Mouse (Mus musculus) heart, embryonic 13.5 days (tissue): ENCODE measurements around the gene Kpna2. TPM values are rescaled to one million over a fixed set of nuclear protein-coding genes. Genes with fewer than 3 reads are reported as not detected.

Experiments used
- ATAC-seq: fragments of 200-750 bp; cut with Nextera tagmentation; 2 replicates; pipeline ENCODE4 v1.8.0; 2017; ENCODE audit warnings: moderate TSS enrichment; ENCODE audit not compliant: insufficient number of reproducible peaks, low FRiP score, low TSS enrichment; ENCODE audit errors: extremely low read depth
- H3K27ac ChIP-seq: fragments of 300-500 bp; sonication (generic); replicated peaks from 2 replicates; pipeline ENCODE4 v1.5.1; 2015; ENCODE audit warnings: moderate library complexity, mild to moderate bottlenecking, inconsistent platforms
- H3K27me3 ChIP-seq: fragments of 300-500 bp; sonication (generic); replicated peaks from 2 replicates; pipeline ENCODE4 v1.6.1; 2015; ENCODE audit warnings: mild to moderate bottlenecking, inconsistent platforms
- H3K36me3 ChIP-seq: fragments of 300-500 bp; sonication (generic); 2 replicates; pipeline ENCODE4 v1.6.1; 2015; ENCODE audit warnings: mild to moderate bottlenecking, inconsistent platforms
- H3K4me1 ChIP-seq: fragments of 300-500 bp; sonication (generic); 2 replicates; pipeline ENCODE4 v1.6.1; 2015; ENCODE audit warnings: inconsistent platforms
- H3K4me2 ChIP-seq: fragments of 300-500 bp; sonication (generic); 2 replicates; pipeline ENCODE4 v1.6.1; 2015; ENCODE audit warnings: inconsistent platforms, mild to moderate bottlenecking, moderate library complexity
- H3K4me3 ChIP-seq: fragments of 300-500 bp; sonication (generic); 2 replicates; pipeline ENCODE4 v1.5.1; 2015; ENCODE audit warnings: moderate library complexity, mild to moderate bottlenecking, inconsistent platforms
- H3K9ac ChIP-seq: fragments of 300-500 bp; sonication (generic); 2 replicates; pipeline ENCODE4 v1.6.1; 2015; ENCODE audit warnings: inconsistent platforms, mild to moderate bottlenecking, moderate library complexity
- H3K9me3 ChIP-seq: fragments of 300-500 bp; sonication (generic); 2 replicates; pipeline ENCODE4 v1.6.1; 2016; ENCODE audit warnings: inconsistent platforms
- WGBS: fragments of 180-500 bp; shearing (Covaris S2); methylation state at CpG from one replicate; pipeline ENCODE4 v1.1.7; 2015; ENCODE audit warnings: mixed read lengths; 5-methylcytosine and 5-hydroxymethylcytosine counted together
- polyA plus RNA-seq: library from polyadenylated mRNA; unstranded; fragments of >200 nt; fragmentation: Nextera tagmentation; extraction: Ambion mirVana; gene quantifications from 2 replicates; pipeline ENCODE4 v1.2.1, GENCODE M21; 2015

The Kpna2 gene
- polyA plus RNA-seq, 1 experiment from 2014 or later, result 281 TPM

DNA sequence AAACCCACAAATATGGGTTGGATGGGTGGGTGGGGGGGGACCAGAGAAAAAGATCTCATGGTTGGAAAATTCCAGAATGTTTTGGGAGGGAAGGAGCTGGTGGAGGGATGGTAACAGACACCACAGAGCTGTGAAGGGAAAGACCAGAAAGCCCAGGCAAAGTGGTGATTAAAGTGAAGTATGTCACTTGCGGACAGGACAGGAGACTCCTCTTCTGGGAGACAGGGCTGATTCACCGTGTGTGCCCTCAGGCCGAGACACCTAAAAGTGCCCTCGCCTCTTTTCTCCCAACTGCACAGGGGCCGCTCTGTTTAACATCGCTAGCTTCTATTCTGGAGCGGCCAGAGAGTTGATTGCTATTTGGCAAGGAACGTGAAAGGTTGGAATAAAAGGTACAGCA is 44.8 kb downstream of the Kpna2 start:
- ATAC-seq, result no peak
- Histone ChIP-seq H3K36me3 (no peaks in the 10 kb centered on the region), H3K4me1 (peaks cover 21% of the 10 kb centered on the region), H3K27me3 (no peaks in the 10 kb centered on the region), H3K27ac (no peak overlapping the region), H3K4me2 (no peak overlapping the region), H3K9me3 (0 out of 2 replicates have a peak, but pooled peaks cover 5% of the 10 kb centered on the region), H3K4me3 (no peak overlapping the region), H3K9ac (peak overlapping the region; percentile 14; the same call in 1 of the 2 replicates)
- 54% methylated on average over 8 of the region's 8 CpGs for whole genome bisulfite sequencing

DNA sequence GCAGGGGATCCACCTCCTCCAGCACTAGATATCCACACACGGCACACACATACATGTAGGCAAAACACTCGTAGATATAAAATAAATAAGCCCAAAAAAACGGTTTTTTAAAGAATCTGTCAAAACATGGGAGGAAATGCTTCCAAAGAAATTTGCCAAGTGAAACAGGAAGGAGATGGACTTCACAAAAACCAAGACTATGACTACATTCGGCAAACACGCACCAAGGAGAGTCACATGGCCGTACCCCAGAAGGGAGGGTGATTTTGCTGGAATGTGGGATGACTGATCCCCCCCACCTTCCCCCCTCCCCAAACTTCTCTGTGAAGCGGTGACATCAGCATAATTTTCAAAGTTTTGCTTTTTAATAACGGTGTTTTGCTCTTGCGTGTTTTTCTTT is 45.2 kb downstream of the Kpna2 start:
- ATAC-seq, result no peak
- H3K9ac ChIP-seq, result no peak overlapping the region
- H3K9me3 ChIP-seq, result 0 out of 2 replicates have a peak, but pooled peaks cover 5% of the 10 kb centered on the region
- H3K4me2 ChIP-seq, result no peak overlapping the region
- no peak overlapping the region for H3K27ac ChIP-seq
- no peaks in the 10 kb centered on the region for H3K36me3 ChIP-seq
- WGBS, result 73% methylated on average over 9 of the region's 9 CpGs
- no peak overlapping the region for H3K4me3 ChIP-seq
- H3K4me1 ChIP-seq, result peaks cover 21% of the 10 kb centered on the region
- H3K27me3 ChIP-seq, result no peaks in the 10 kb centered on the region

Other genes starting within 250 kb of the Kpna2 start
- 60.7 and 61.4 TPM in 2 replicates for gene Pecam1, start 248.9 kb downstream of the Kpna2 start, polyA plus RNA-seq
- gene Milr1, start 248.3 kb downstream of the Kpna2 start, polyA plus RNA-seq, result 1.5 and 1.9 TPM in 2 replicates
- gene Polg2, start 220.0 kb downstream of the Kpna2 start, polyA plus RNA-seq, result 6.1 and 6.5 TPM in 2 replicates
- 192 and 199 TPM in 2 replicates for gene Ddx5, start 210.4 kb downstream of the Kpna2 start, polyA plus RNA-seq
- 11.5 and 13.7 TPM in 2 replicates for gene Cep95, start 210.3 kb downstream of the Kpna2 start, polyA plus RNA-seq
- 9.7 and 10.2 TPM in 2 replicates for gene Smurf2, start 78.8 kb downstream of the Kpna2 start, polyA plus RNA-seq
- 1.9 and 2.0 TPM in 2 replicates for gene 1810010H24Rik, start 26.1 kb upstream of the Kpna2 start, polyA plus RNA-seq
- 17.9 and 18.3 TPM in 2 replicates for gene Bptf, start 132.6 kb upstream of the Kpna2 start, polyA plus RNA-seq
- 39.3 and 45.4 TPM in 2 replicates for gene Nol11, start 189.8 kb upstream of the Kpna2 start, polyA plus RNA-seq